Mouse (Mus musculus) CD4-positive naive resting alpha-beta T cell, adult 76 days (primary cell): ENCODE data around the gene Magi1. TPM values are rescaled to one million over a fixed set of nuclear protein-coding genes. Genes with fewer than 3 reads are reported as not detected.

Experiments
- total RNA-seq: library from RNA; stranded (reverse); gene quantifications from one replicate; pipeline ENCODE4 v1.2.4, GENCODE M21; 2023

Gene Magi1
- total RNA-seq, result 0.79 TPM

DNA sequence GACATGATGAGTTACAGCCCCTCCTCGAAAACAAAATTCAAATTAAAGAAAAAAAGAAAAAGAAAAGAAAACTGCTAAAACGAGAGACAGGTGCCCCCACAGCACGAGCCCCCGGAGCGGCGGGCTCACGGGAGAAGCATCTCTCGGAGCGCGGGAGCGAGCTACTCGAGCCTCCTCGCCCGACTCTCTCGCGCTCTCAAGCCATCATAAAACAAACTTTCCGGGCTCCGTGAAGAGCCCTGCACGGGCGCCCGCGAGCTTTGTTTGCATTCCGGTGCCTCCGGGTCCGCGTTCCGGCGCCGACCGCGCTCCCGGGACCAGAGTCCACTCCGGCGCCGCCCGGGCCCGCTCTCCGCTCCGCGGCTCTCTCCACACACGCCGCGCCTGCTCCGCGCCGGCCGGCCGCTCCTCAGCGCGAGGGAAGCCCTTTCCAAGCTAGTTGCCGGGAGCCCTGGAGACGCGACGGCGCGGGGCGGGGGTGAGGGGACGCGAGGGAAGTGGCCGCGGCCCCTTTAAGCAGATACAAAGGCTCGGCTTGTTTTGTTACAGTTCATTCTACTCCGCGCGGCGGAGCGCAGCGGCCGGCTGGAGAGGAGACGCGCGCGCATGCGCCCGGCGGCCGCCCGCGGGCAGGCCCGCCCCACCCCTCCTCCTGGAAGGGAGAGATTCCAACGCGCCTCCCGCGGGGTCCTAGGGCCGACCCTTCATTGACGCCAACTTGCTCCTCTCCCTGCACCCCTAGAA, at the start of gene Magi1:
TSS of gene Magi1 (minus strand) at position 600 of the 744 bp plus-strand sequence.

Other genes starting within 250 kb of the Magi1 start
- gene Slc25a26, start 216.4 kb upstream of the Magi1 start, total RNA-seq, result 27.3 TPM